Mouse (Mus musculus): ENCODE measurements around the gene Ulk4.

- TF ChIP-seq CTCF (IDR thresholded peaks at IDR 0.05) (no peak), POLR2A (IDR thresholded peaks at IDR 0.05; ENCODE audit: insufficient read depth, low read depth, low read length) (no peak)
These were observed 120.7 kb downstream of the Ulk4 start for GRCm38 (mm10) chr9:121156253-121156831.
